Mouse (Mus musculus) limb, embryonic 13.5 days (tissue): ENCODE data around the gene Rpl5. TPM values are rescaled to one million over a fixed set of nuclear protein-coding genes. Genes with fewer than 3 reads are reported as not detected.
"Not testable (repeated sequence)": the region's sequence is repeated elsewhere in the genome, so short reads cannot be mapped to it uniquely, and the experiment has no call there.

Experiments used
- ATAC-seq: fragments of 200-750 bp; cut with Nextera tagmentation; 2 replicates; pipeline ENCODE4 v1.8.0; 2017; ENCODE audit warnings: low read depth, moderate number of reproducible peaks, moderate TSS enrichment; ENCODE audit not compliant: low FRiP score
- H3K27ac ChIP-seq: fragments of 300-500 bp; sonication (generic); 2 replicates; pipeline ENCODE4 v1.5.1; 2015; ENCODE audit warnings: inconsistent platforms, mild to moderate bottlenecking, moderate library complexity
- H3K27me3 ChIP-seq: fragments of 300-500 bp; sonication (generic); 2 replicates; pipeline ENCODE4 v1.6.1; 2015; ENCODE audit warnings: mild to moderate bottlenecking, inconsistent platforms
- H3K36me3 ChIP-seq: fragments of 300-500 bp; sonication (generic); 2 replicates; pipeline ENCODE4 v1.6.1; 2015; ENCODE audit warnings: inconsistent platforms, mild to moderate bottlenecking, moderate library complexity
- H3K4me1 ChIP-seq: fragments of 300-500 bp; sonication (generic); 2 replicates; pipeline ENCODE4 v1.6.1; 2015; ENCODE audit warnings: inconsistent platforms
- H3K4me2 ChIP-seq: fragments of 300-500 bp; sonication (generic); replicated peaks from 2 replicates; pipeline ENCODE4 v1.6.1; 2015; ENCODE audit warnings: inconsistent platforms, mild to moderate bottlenecking, moderate library complexity
- H3K4me3 ChIP-seq: fragments of 300-500 bp; sonication (generic); 2 replicates; pipeline ENCODE4 v1.5.1; 2015; ENCODE audit warnings: moderate library complexity, mild to moderate bottlenecking, inconsistent platforms
- H3K9ac ChIP-seq: fragments of 300-500 bp; sonication (generic); 2 replicates; pipeline ENCODE4 v1.6.1; 2015; ENCODE audit warnings: mild to moderate bottlenecking, inconsistent platforms
- H3K9me3 ChIP-seq: fragments of 300-500 bp; sonication (generic); 2 replicates; pipeline ENCODE4 v1.6.1; 2016; ENCODE audit warnings: inconsistent platforms
- WGBS: fragments of 180-500 bp; shearing (Covaris S2); methylation state at CpG from one replicate; pipeline ENCODE4 v1.1.7; 2015; 5-methylcytosine and 5-hydroxymethylcytosine counted together
- polyA plus RNA-seq: library from polyadenylated mRNA; unstranded; fragments of >200 nt; fragmentation: Nextera tagmentation; extraction: Ambion mirVana; gene quantifications from 2 replicates; pipeline ENCODE4 v1.2.1, GENCODE M21; 2015

Gene Rpl5
- polyA plus RNA-seq, 1 experiment from 2014 or later: 75.5 TPM

GRCm38 (mm10) chr5:107873886-107874302 is 26.4 kb upstream of the Rpl5 start:
- Histone ChIP-seq H3K36me3 (no peaks in the 10 kb centered on the region), H3K9ac (0 out of 2 replicates have a peak overlapping the region, but pooled peaks have one; percentile 20), H3K4me2 (no peak overlapping the region), H3K4me3 (no peak overlapping the region), H3K9me3 (no peaks in the 10 kb centered on the region), H3K27me3 (no peaks in the 10 kb centered on the region), H3K27ac (no peak overlapping the region), H3K4me1 (no peaks in the 10 kb centered on the region)
- WGBS: 59% methylated on average over 7 of the region's 7 CpGs
- no peak for ATAC-seq

- Histone ChIP-seq H3K4me1 (no peaks in the 10 kb centered on the region), H3K9me3 (no peaks in the 10 kb centered on the region), H3K4me3 (no peak within 1 kb of the TSS), H3K27me3 (no peaks in the 10 kb centered on the region), H3K27ac (no peak within 1 kb of the TSS), H3K9ac (0 out of 2 replicates have a peak within 1 kb of the TSS, but pooled peaks have one; percentile 20), H3K36me3 (no peaks in the 10 kb centered on the region), H3K4me2 (no peak within 1 kb of the TSS)
- 42% methylated on average over 4 of the region's 4 CpGs for WGBS
- no peak for ATAC-seq
These were observed 25.6 kb upstream of the Rpl5 start, which contains the start of gene Evi5 for GRCm38 (mm10) chr5:107874561-107875260. Gene Evi5, minus strand, starts transcription at chr5:107875107.

- Histone ChIP-seq H3K4me3 (no peak overlapping the region), H3K9ac (no peak overlapping the region), H3K9me3 (no peaks in the 10 kb centered on the region), H3K27ac (no peak overlapping the region), H3K4me2 (no peak overlapping the region), H3K36me3 (no peaks in the 10 kb centered on the region), H3K27me3 (no peaks in the 10 kb centered on the region), H3K4me1 (no peaks in the 10 kb centered on the region)
- no peak for ATAC-seq
These were observed 25.1 kb upstream of the Rpl5 start for GRCm38 (mm10) chr5:107875261-107875611.

- Histone ChIP-seq H3K36me3 (no peaks in the 10 kb centered on the region), H3K9ac (no peak overlapping the region), H3K27ac (no peak overlapping the region), H3K4me1 (no peaks in the 10 kb centered on the region), H3K9me3 (no peaks in the 10 kb centered on the region), H3K27me3 (no peaks in the 10 kb centered on the region), H3K4me2 (no peak overlapping the region), H3K4me3 (no peak overlapping the region)
- ATAC-seq: no peak
- 74% methylated on average over 1 of the region's 1 CpGs for WGBS
These were observed 23.2 kb upstream of the Rpl5 start for GRCm38 (mm10) chr5:107877053-107877452.

- Histone ChIP-seq H3K36me3 (no peaks in the 10 kb centered on the region), H3K27me3 (no peaks in the 10 kb centered on the region), H3K9ac (no peak overlapping the region), H3K4me2 (no peak overlapping the region), H3K27ac (no peak overlapping the region), H3K4me3 (no peak overlapping the region), H3K4me1 (no peaks in the 10 kb centered on the region), H3K9me3 (no peaks in the 10 kb centered on the region)
- WGBS: 68% methylated on average over 5 of the region's 5 CpGs
- ATAC-seq: no peak
These were observed 19.6 kb upstream of the Rpl5 start for GRCm38 (mm10) chr5:107880710-107881109.

- no peaks in the 10 kb centered on the region for H3K36me3 ChIP-seq
- H3K27me3 ChIP-seq: no peaks in the 10 kb centered on the region
- no peak overlapping the region for H3K4me2 ChIP-seq
- no peaks in the 10 kb centered on the region for H3K4me1 ChIP-seq
- no peak overlapping the region for H3K4me3 ChIP-seq
- H3K27ac ChIP-seq: no peak overlapping the region
- H3K9me3 ChIP-seq: no peaks in the 10 kb centered on the region
- 58% methylated on average over 9 of the region's 9 CpGs for WGBS
- ATAC-seq: no peak
- no peak overlapping the region for H3K9ac ChIP-seq
These were observed 10.1 kb upstream of the Rpl5 start for GRCm38 (mm10) chr5:107889994-107890888.

- not testable (repeated sequence) for ATAC-seq, H3K27me3 ChIP-seq, H3K27ac ChIP-seq, H3K36me3 ChIP-seq, H3K9ac ChIP-seq, H3K4me3 ChIP-seq, H3K4me2 ChIP-seq, H3K4me1 ChIP-seq, H3K9me3 ChIP-seq
- WGBS: 78% methylated on average over 1 of the region's 1 CpGs
These were observed 8.8 kb upstream of the Rpl5 start for GRCm38 (mm10) chr5:107891515-107891914.

GRCm38 (mm10) chr5:107894676-107895075 is 5.6 kb upstream of the Rpl5 start:
- Histone ChIP-seq H3K4me2 (no peak overlapping the region), H3K9me3 (no peaks in the 10 kb centered on the region), H3K36me3 (no peaks in the 10 kb centered on the region), H3K4me1 (no peaks in the 10 kb centered on the region), H3K4me3 (no peak overlapping the region), H3K9ac (no peak overlapping the region), H3K27me3 (no peaks in the 10 kb centered on the region), H3K27ac (no peak overlapping the region)
- no peak for ATAC-seq
- WGBS: 66% methylated on average over 7 of the region's 7 CpGs

- Histone ChIP-seq H3K4me2 (no peak overlapping the region), H3K36me3 (no peaks in the 10 kb centered on the region), H3K9me3 (no peaks in the 10 kb centered on the region), H3K27ac (no peak overlapping the region), H3K27me3 (no peaks in the 10 kb centered on the region), H3K4me3 (no peak overlapping the region), H3K4me1 (0 out of 2 replicates have a peak, but pooled peaks cover under 1% of the 10 kb centered on the region), H3K9ac (no peak overlapping the region)
- WGBS: 53% methylated on average over 1 of the region's 1 CpGs
- ATAC-seq: no peak
These were observed 4.0 kb upstream of the Rpl5 start for GRCm38 (mm10) chr5:107896265-107896664.

GRCm38 (mm10) chr5:107901014-107901615 is 813 bp downstream of the Rpl5 start:
- peak overlapping the region; percentile 99 for H3K4me3 ChIP-seq
- H3K9ac ChIP-seq: peak overlapping the region; percentile 98
- under 1% methylated on average over 23 of the region's 23 CpGs for WGBS
- peaks cover 16% of the 10 kb centered on the region for H3K4me1 ChIP-seq
- no peaks in the 10 kb centered on the region for H3K27me3 ChIP-seq
- peaks cover 41% of the 10 kb centered on the region for H3K36me3 ChIP-seq
- H3K9me3 ChIP-seq: no peaks in the 10 kb centered on the region
- 0 out of 2 replicates have a peak, but pooled peaks have one; percentile 6 for ATAC-seq
- peak overlapping the region; percentile 86 for H3K27ac ChIP-seq
- peak overlapping the region; percentile 81 for H3K4me2 ChIP-seq

GRCm38 (mm10) chr5:107904325-107904724 is 4.0 kb downstream of the Rpl5 start:
- Histone ChIP-seq H3K4me2 (no peak overlapping the region), H3K9ac (no peak overlapping the region), H3K36me3 (peaks cover 72% of the 10 kb centered on the region), H3K27ac (no peak overlapping the region), H3K4me3 (no peak overlapping the region), H3K4me1 (peaks cover 16% of the 10 kb centered on the region), H3K9me3 (no peaks in the 10 kb centered on the region), H3K27me3 (no peaks in the 10 kb centered on the region)
- ATAC-seq: no peak
- WGBS: 82% methylated on average over 3 of the region's 3 CpGs

- no peaks in the 10 kb centered on the region for H3K4me1 ChIP-seq
- peaks cover 70% of the 10 kb centered on the region for H3K36me3 ChIP-seq
- H3K27ac ChIP-seq: no peak overlapping the region
- H3K27me3 ChIP-seq: no peaks in the 10 kb centered on the region
- H3K4me2 ChIP-seq: no peak overlapping the region
- no peaks in the 10 kb centered on the region for H3K9me3 ChIP-seq
- WGBS: 90% methylated on average over 2 of the region's 2 CpGs
- no peak overlapping the region for H3K4me3 ChIP-seq
- no peak for ATAC-seq
- H3K9ac ChIP-seq: no peak overlapping the region
These were observed 8.3 kb downstream of the Rpl5 start for GRCm38 (mm10) chr5:107908514-107909110.
